Mouse (Mus musculus) ES-E14 (cell line): ENCODE results near the gene Avil.

ENCODE experiments used
- CHD2 ChIP-seq: IDR thresholded peaks from 2 replicates; pipeline ENCODE4 v1.6.1; 2014; ENCODE audit warnings: mild to moderate bottlenecking, low read depth, low read length, inconsistent platforms
- HCFC1 ChIP-seq: IDR thresholded peaks from 2 replicates; pipeline ENCODE4 v1.6.1; 2012; ENCODE audit warnings: low read length, inconsistent platforms, borderline replicate concordance; ENCODE audit not compliant: insufficient read depth
- ZC3H11A ChIP-seq: IDR thresholded peaks from 2 replicates; pipeline ENCODE4 v1.6.1; 2012; ENCODE audit warnings: low read depth, mild to moderate bottlenecking, inconsistent platforms, low read length, borderline replicate concordance
- ZNF384 ChIP-seq: IDR thresholded peaks from 2 replicates; pipeline ENCODE4 v1.6.1; 2012; ENCODE audit warnings: low read depth, low read length, inconsistent platforms

- no peak for TF ChIP-seq HCFC1
- TF ChIP-seq ZNF384 = no peak
- TF ChIP-seq CHD2 = no peak
- TF ChIP-seq ZC3H11A = no peak
Measured at GRCm38 (mm10) chr10:126981746-126982145, 18.8 kb upstream of the Avil start.
